Mouse (Mus musculus): Measurements from ENCODE around the gene Phf21a. TPM values are rescaled to one million over a fixed set of nuclear protein-coding genes. Genes with fewer than 3 reads are reported as not detected.

The Phf21a gene
- polyA plus RNA-seq, 1 experiment from 2014 or later = 46.5 TPM

DNA sequence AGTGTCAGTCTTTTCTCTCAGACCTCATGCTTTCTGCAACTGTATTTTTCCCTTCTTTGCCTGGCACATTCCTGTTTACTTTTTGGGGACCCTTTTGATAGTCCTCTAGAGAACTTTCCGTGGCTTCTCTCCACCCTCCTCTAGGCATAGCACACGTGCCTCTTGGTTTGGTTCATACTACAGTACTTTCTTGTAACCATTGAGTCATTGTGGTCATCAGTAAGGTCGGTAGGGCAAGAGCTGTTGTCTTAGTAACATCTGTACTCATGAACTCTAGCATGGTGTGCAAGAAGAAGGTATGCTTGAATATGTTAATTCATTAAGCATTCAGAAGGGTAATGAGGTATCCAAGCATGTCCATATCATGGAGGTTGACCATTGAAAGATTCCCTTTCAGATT, 148.4 kb downstream of the Phf21a start:
- Histone ChIP-seq H3K27ac (no peak overlapping the region), H3K4me3 (no peak overlapping the region), H3K4me1 (no peaks in the 10 kb centered on the region), H3K9ac (no peak overlapping the region), H3K27me3 (no peaks in the 10 kb centered on the region), H3K9me3 (no peaks in the 10 kb centered on the region), H3K36me3 (peaks cover 37% of the 10 kb centered on the region), H3K4me2 (no peak overlapping the region)
- no peak for ATAC-seq (ENCODE audit: insufficient number of reproducible peaks, insufficient read depth, low FRiP score, low TSS enrichment, low read depth)
- 88% methylated on average over 3 of the region's 3 CpGs for WGBS

DNA sequence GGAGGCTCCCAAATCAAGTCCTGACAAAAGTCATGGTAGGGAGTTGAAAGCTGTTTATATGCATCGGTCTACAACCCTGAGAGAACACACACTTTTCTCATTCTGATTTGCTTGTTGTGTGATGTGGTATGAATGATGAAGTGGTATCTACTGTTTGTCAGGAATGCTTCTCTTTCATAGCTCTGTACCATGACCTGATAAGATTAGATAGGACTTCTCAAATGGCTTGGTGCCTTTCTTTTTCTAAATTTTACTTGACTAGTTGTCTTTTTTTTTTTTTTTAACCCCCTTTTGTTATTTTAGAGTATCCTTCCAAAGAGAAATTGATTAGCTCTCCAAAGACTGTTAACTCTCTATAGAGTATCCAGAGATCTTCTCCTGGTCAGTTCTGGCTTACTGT, 153.2 kb downstream of the Phf21a start:
- ATAC-seq (ENCODE audit: insufficient number of reproducible peaks, insufficient read depth, low FRiP score, low TSS enrichment, low read depth) = no peak
- Histone ChIP-seq H3K4me2 (no peak overlapping the region), H3K9ac (no peak overlapping the region), H3K9me3 (no peaks in the 10 kb centered on the region), H3K27ac (no peak overlapping the region), H3K4me1 (no peaks in the 10 kb centered on the region), H3K27me3 (no peaks in the 10 kb centered on the region), H3K4me3 (no peak overlapping the region), H3K36me3 (peaks cover 28% of the 10 kb centered on the region)
- WGBS = 89% methylated on average over 1 of the region's 1 CpGs

DNA sequence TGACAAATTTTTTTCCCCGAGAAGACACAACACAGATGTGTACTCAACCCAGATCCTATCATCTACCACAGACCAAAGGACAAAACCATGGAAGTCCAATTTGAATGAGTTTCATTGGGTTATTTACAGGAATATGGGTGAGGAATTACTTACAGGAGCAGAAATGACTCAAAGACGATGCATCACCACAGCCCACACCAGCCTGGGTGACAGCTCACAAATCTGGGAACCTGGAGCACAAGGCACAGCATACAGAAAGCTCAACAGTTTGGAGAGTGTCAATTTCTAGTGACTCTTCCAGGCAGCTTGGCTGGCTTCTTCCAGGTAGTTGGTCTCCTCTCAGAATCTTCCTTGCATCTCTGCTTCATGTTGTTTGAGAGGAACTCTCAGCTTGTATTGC, 154.8 kb downstream of the Phf21a start:
- WGBS = 94% methylated on average over 2 of the region's 2 CpGs
- no peak for ATAC-seq (ENCODE audit: insufficient number of reproducible peaks, insufficient read depth, low FRiP score, low TSS enrichment, low read depth)
- Histone ChIP-seq H3K27me3 (no peaks in the 10 kb centered on the region), H3K27ac (no peak overlapping the region), H3K4me2 (no peak overlapping the region), H3K9ac (no peak overlapping the region), H3K4me1 (no peaks in the 10 kb centered on the region), H3K9me3 (no peaks in the 10 kb centered on the region), H3K4me3 (no peak overlapping the region), H3K36me3 (peaks cover 29% of the 10 kb centered on the region)

DNA sequence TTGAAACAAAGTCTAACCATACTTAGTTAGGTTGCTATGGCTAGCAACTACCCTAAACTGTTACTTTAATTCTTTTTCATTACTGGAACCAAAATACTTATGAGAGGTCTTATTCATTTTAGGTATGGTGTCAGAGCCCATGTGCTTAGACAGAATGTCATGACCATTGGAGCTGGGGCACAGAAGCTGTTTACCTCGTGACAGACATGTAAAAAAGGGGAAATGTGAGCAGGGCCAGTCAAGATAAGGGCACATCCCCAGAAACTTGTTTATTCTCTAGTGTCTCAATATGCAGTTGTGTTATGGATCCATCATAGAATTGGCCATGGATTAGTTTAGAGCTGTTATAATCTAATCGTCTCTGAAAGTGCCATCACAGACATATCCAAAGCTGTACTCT, 157.6 kb downstream of the Phf21a start:
- Histone ChIP-seq H3K27ac (no peak overlapping the region), H3K9me3 (no peaks in the 10 kb centered on the region), H3K4me1 (no peaks in the 10 kb centered on the region), H3K36me3 (peaks cover 19% of the 10 kb centered on the region), H3K27me3 (no peaks in the 10 kb centered on the region), H3K4me3 (no peak overlapping the region), H3K9ac (no peak overlapping the region), H3K4me2 (no peak overlapping the region)
- ATAC-seq (ENCODE audit: insufficient number of reproducible peaks, insufficient read depth, low FRiP score, low TSS enrichment, low read depth) = no peak
- 78% methylated on average over 2 of the region's 2 CpGs for WGBS

DNA sequence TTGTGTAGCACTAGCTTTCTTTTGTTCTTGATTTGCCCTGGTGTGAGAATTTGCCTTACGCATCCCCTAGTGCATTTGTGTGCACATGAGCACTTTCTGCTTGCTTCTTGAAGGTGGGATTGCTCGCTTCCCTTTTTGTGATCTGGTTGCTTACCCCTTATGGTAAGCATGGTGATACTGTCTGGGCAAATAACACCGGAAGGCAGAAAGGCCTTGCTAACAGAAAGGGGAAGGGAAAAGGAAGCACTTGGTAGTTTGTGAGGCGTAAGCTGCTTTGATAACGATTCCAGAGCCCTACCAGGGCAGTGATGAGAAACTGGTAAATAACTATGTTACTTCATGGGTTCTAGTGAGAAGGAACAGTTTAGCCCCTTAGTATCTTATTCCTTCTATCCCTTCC, 160.9 kb downstream of the Phf21a start:
- Histone ChIP-seq H3K27me3 (no peaks in the 10 kb centered on the region), H3K4me1 (peaks cover 10% of the 10 kb centered on the region), H3K9me3 (no peaks in the 10 kb centered on the region), H3K27ac (no peak overlapping the region), H3K9ac (no peak overlapping the region), H3K4me2 (no peak overlapping the region), H3K36me3 (peaks cover 22% of the 10 kb centered on the region), H3K4me3 (no peak overlapping the region)
- 94% methylated on average over 5 of the region's 5 CpGs for WGBS
- ATAC-seq (ENCODE audit: insufficient number of reproducible peaks, insufficient read depth, low FRiP score, low TSS enrichment, low read depth) = no peak

DNA sequence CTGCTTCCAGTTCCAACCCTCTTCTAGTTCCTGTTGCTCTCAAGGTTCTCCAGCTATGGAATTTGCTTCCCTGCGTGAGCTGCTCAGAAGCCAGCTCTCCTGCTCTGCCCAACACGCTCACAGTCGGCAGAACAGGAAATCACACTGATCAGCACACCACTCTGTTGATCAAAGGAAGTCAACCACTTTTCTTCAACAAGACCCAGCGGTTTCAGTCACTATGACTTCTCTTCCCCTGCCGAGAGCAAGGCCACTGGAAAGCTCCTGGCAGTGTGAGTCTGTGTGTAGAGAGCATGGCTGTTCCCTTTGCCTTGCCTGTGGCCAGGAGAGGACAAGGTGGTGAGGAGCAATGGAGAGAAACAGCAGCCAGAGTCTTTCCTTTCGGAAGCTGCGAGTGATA, 163.2 kb downstream of the Phf21a start:
- Histone ChIP-seq H3K9me3 (no peaks in the 10 kb centered on the region), H3K4me3 (no peak overlapping the region), H3K4me1 (peaks cover 13% of the 10 kb centered on the region), H3K27me3 (no peaks in the 10 kb centered on the region), H3K36me3 (peaks cover 21% of the 10 kb centered on the region), H3K27ac (no peak overlapping the region), H3K9ac (no peak overlapping the region), H3K4me2 (no peak overlapping the region)
- WGBS = 64% methylated on average over 7 of the region's 7 CpGs
- ATAC-seq (ENCODE audit: insufficient number of reproducible peaks, insufficient read depth, low FRiP score, low TSS enrichment, low read depth) = no peak

DNA sequence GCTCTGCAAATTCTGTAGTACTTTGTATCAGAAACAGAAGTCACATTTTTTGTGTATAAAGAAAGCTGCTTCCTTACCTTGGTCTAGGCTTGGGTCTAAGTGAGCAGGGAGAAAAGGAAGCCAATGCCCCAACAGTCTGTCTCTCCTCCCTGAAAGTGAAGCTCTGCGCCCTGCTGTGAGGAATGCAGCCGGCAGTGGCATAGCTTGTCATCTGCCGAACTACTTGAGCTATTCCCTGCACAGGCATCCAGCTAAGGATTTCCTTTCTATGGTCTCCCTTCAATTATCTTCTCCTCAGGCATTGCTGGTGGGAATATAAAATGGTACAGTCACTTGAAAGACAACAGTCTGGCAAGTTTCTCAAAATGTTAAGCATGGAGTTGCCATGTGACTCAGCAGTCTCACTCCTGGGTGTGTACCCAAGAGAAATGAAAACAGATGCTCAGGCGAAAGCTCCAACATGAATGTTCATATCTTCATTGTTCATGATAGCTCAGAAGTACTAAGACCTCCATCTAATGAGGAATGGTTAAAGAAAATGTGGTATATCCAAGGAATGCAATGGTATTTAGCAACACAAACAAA, 164.5 kb downstream of the Phf21a start:
- Histone ChIP-seq H3K4me3 (no peak overlapping the region), H3K27me3 (no peaks in the 10 kb centered on the region), H3K4me1 (peaks cover 13% of the 10 kb centered on the region), H3K9me3 (no peaks in the 10 kb centered on the region), H3K36me3 (peaks cover 21% of the 10 kb centered on the region), H3K4me2 (no peak overlapping the region), H3K9ac (no peak overlapping the region), H3K27ac (no peak overlapping the region; the same call in 1 of the 2 replicates)
- no peak for ATAC-seq (ENCODE audit: insufficient number of reproducible peaks, insufficient read depth, low FRiP score, low TSS enrichment, low read depth)
- WGBS = 36% methylated on average over 4 of the region's 4 CpGs

DNA sequence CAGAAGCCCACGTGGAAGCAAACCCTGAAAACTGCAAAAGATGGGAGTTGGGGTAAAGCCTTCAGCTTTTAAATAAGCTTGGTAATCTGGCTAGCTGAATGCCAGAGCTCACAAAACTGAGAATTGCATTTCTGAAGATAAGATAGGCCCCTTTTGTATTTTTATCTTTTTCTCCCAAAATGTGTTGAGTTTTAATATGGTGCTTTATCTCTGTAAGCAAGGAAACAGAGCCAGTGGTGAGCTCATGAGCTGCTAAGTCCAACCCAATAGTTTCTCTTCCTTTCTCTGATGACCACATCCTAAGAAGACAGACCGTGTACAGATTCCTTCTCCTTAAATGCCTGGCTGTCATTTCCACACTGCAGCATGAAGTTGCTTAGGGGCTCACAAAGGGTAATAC, 167.0 kb downstream of the Phf21a start:
- ATAC-seq (ENCODE audit: insufficient number of reproducible peaks, insufficient read depth, low FRiP score, low TSS enrichment, low read depth) = no peak
- WGBS = 78% methylated on average over 2 of the region's 2 CpGs
- peaks cover 13% of the 10 kb centered on the region for H3K4me1 ChIP-seq

DNA sequence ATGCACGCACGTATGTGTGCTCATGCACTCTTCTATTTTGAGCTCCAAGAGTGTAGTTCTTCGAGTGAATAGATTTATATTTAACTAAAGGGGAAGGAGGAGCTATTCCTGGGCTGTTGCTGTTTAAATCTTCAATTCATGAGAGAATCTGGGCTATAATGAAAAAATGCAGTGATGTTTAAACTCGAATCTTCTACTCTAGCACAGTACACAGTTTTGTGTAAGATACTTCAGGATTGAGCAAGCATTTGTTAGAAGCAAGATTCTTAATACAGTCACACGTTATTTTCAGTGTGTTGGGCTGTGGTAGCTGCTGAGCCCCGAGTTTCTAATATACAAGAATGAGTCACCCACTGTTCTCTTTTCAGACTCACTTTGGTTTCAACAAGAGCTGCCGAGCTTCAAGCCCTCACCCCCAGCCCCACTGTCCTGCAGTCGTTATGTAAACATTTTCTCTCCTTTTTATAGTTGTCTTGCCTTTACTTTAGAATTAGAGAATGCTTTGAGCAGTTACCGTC, 173.2 kb downstream of the Phf21a start:
- WGBS = 81% methylated on average over 9 of the region's 9 CpGs
- no peak overlapping the region for H3K27ac ChIP-seq
- H3K4me3 ChIP-seq = no peak overlapping the region
- no peak overlapping the region for H3K9ac ChIP-seq
- H3K36me3 ChIP-seq = peaks cover 22% of the 10 kb centered on the region
- no peaks in the 10 kb centered on the region for H3K9me3 ChIP-seq
- no peaks in the 10 kb centered on the region for H3K27me3 ChIP-seq
- no peaks in the 10 kb centered on the region for H3K4me1 ChIP-seq
- no peak for ATAC-seq (ENCODE audit: insufficient number of reproducible peaks, insufficient read depth, low FRiP score, low TSS enrichment, low read depth)
- H3K4me2 ChIP-seq = no peak overlapping the region

More for the DNA sequence above, 167.0 kb downstream of the Phf21a start:
- no peak overlapping the region for H3K27ac ChIP-seq
- no peak overlapping the region for H3K4me2 ChIP-seq
- no peaks in the 10 kb centered on the region for H3K27me3 ChIP-seq
- no peak overlapping the region for H3K4me3 ChIP-seq
- no peak overlapping the region for H3K9ac ChIP-seq
- H3K36me3 ChIP-seq = peaks cover 21% of the 10 kb centered on the region
- H3K9me3 ChIP-seq = no peaks in the 10 kb centered on the region

DNA sequence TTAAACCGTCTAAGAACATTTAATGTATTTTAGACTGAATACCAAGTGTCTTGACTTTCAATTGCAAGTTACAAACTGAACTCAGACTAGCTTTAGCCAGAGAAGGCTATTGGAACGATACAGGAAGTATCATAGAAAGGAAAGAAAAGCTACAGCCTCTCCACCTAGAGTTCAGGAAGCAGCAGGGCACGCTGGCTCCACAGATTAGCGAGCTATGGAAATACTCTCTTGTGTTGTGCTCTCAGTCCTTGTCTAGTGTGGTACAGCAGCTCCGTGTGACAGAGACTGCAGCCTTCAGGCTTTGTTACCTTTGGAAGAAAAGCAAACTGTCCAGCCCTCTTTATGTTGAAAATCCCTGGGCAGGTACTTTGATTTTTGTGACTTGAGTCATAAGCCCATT, 176.3 kb downstream of the Phf21a start:
- no peaks in the 10 kb centered on the region for H3K4me1 ChIP-seq
- no peak overlapping the region for H3K9ac ChIP-seq
- no peaks in the 10 kb centered on the region for H3K9me3 ChIP-seq
- ATAC-seq (ENCODE audit: insufficient number of reproducible peaks, insufficient read depth, low FRiP score, low TSS enrichment, low read depth) = no peak
- no peaks in the 10 kb centered on the region for H3K27me3 ChIP-seq
- peaks cover 21% of the 10 kb centered on the region for H3K36me3 ChIP-seq
- H3K4me3 ChIP-seq = no peak overlapping the region
- WGBS = 88% methylated on average over 5 of the region's 5 CpGs
- no peak overlapping the region for H3K27ac ChIP-seq
- H3K4me2 ChIP-seq = no peak overlapping the region

DNA sequence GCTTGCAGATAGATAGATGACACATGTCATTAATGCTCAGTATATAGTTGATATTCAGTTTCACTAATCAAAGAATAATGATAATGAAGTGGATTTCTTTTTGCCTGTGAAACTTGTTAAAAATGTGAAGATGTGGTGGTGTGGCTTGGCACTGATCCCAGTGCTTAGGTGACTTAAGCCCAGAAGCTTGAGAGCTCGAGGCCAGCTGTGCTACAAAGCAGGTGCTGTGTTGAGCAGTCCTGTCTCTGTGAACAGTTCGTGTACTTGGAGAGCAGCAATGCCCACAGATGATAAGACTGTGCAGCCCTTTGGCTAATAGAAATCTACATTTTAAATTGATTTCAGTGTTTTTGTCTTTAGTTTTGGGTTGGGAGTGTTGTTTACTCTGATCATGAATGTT, 179.6 kb downstream of the Phf21a start:
- no peaks in the 10 kb centered on the region for H3K27me3 ChIP-seq
- no peaks in the 10 kb centered on the region for H3K9me3 ChIP-seq
- peaks cover 21% of the 10 kb centered on the region for H3K36me3 ChIP-seq
- WGBS = 50% methylated on average over 2 of the region's 2 CpGs
- no peak overlapping the region for H3K4me3 ChIP-seq
- ATAC-seq (ENCODE audit: insufficient number of reproducible peaks, insufficient read depth, low FRiP score, low TSS enrichment, low read depth) = no peak
- H3K27ac ChIP-seq = no peak overlapping the region
- H3K9ac ChIP-seq = no peak overlapping the region
- no peaks in the 10 kb centered on the region for H3K4me1 ChIP-seq
- no peak overlapping the region for H3K4me2 ChIP-seq

DNA sequence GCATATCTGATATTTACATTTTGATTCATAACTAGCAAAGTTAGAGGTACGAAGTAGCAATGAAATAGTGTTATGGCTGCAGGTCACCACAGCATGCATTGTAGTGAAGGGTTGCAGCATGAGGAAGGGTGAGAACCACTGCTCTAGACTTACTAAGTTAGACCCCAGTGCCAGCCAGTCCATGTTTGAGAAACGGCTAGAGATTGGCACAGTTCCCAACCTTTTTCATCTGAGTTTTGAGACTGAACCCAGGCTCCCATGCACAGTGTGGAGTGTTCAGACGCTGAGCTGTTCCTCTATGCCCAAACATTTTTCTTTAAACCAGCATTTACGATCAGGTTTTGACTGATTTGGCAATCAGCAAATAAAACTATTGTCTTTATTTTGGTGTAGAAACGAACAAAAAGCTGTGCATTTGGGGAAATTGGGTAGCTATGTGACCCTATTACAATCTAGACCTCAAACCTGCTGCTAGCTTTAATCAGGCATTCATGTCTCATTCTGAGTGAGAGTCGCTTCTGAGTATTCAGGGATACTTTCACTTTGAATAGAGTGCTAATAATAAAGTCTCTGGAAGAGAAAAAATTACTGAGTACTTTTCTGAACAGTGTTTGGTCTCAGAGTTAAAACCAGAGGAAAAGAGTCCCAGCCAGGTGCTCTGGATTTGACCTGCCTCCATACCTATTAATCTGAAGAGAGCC, 180.3 kb downstream of the Phf21a start:
- Histone ChIP-seq H3K27ac (no peak overlapping the region), H3K4me2 (no peak overlapping the region), H3K4me3 (no peak overlapping the region), H3K36me3 (peaks cover 17% of the 10 kb centered on the region), H3K9ac (no peak overlapping the region), H3K27me3 (no peaks in the 10 kb centered on the region), H3K4me1 (no peaks in the 10 kb centered on the region), H3K9me3 (no peaks in the 10 kb centered on the region)
- ATAC-seq (ENCODE audit: insufficient number of reproducible peaks, insufficient read depth, low FRiP score, low TSS enrichment, low read depth) = no peak
- 79% methylated on average over 6 of the region's 6 CpGs for WGBS
